Mouse (Mus musculus): ENCODE measurements around the gene Slc9a6.

- TF ChIP-seq MYOD1 (IDR thresholded peaks at IDR 0.05; ENCODE audit: control insufficient read depth in 1 of 3, insufficient read length in 2 of 3, low read depth in 2 of 3): no peak
- TF ChIP-seq POLR2A (IDR thresholded peaks at IDR 0.05; ENCODE audit: insufficient read length, low read depth): no peak
- TF ChIP-seq POLR2AphosphoS2 (IDR thresholded peaks at IDR 0.05; ENCODE audit: insufficient read length, low read depth): no peak
- TF ChIP-seq REST (IDR thresholded peaks at IDR 0.05; ENCODE audit: insufficient read depth, insufficient read length): no peak
- TF ChIP-seq MAX (IDR thresholded peaks at IDR 0.05; ENCODE audit: low read depth): no peak
- no peak for TF ChIP-seq CEBPB (IDR thresholded peaks at IDR 0.05; ENCODE audit: insufficient read depth, poor library complexity, severe bottlenecking)
- TF ChIP-seq MYOG (IDR thresholded peaks at IDR 0.05; ENCODE audit: control insufficient read depth in 1 of 3, insufficient read depth in 1 of 3, insufficient read length in 2 of 3, low read depth in 2 of 3): no peak
- TF ChIP-seq USF1 (IDR thresholded peaks at IDR 0.05; ENCODE audit: low read depth): no peak
- no peak for TF ChIP-seq SRF (IDR thresholded peaks at IDR 0.05; ENCODE audit: control insufficient read depth, insufficient read length, low read depth)
- TF ChIP-seq TCF12 (IDR thresholded peaks at IDR 0.05; ENCODE audit: insufficient read depth, poor library complexity, severe bottlenecking): no peak
- no peak for TF ChIP-seq E2F4 (IDR thresholded peaks at IDR 0.05; ENCODE audit: insufficient read depth)
These were observed 91.7 kb downstream of the Slc9a6 start for GRCm38 (mm10) chrX:56701261-56701660.

Measured in myocyte (in vitro differentiated cells).